Comparison of ENCODE assay signal across 8 mouse cellular contexts in the genomic region with DNA sequence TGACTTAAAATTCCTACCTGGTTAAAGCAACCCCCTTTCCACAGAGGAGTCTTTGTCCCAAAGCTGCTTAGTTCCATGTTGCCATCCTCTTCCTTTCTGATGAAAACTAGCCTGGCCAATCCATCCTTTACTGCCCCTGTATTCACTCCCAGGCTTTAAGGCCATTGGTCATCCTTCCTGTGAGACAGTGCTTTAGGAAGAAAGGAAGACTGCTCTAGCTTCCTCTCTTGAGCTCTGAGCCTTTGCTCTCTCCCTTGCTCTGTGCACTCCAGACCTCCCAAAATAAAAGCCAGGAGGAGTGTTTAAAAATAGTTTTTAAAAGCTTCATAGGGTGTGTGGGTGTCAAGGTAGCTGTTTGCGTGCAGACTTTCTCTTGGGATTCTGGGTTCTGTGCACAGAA. TPM values are rescaled to one million over a fixed set of nuclear protein-coding genes. Genes with fewer than 3 reads are reported as not detected.
A peak's percentile ranks its signal among the peaks of the same experiment; 100 is the strongest.
DNase-seq lines count a peak whose midpoint lies in the region; ATAC-seq and TF ChIP-seq lines count a peak whose summit lies in the region.

No protein-coding gene starts in this region.

- peak overlapping the region; percentile 82 for H3K4me2 ChIP-seq in heart, embryonic 14.5 days (ENCODE audit: low read length)
- peak overlapping the region; percentile 63 for H3K4me2 ChIP-seq in hindbrain, embryonic 13.5 days
- H3K4me2 ChIP-seq in midbrain, embryonic 11.5 days, result peak overlapping the region; percentile 47

- no peaks in the 10 kb centered on the region for H3K9me3 ChIP-seq in heart, embryonic 14.5 days (ENCODE audit: control insufficient read depth, low read length)
- no peaks in the 10 kb centered on the region for H3K9me3 ChIP-seq in hindbrain, embryonic 13.5 days
- no peaks in the 10 kb centered on the region for H3K9me3 ChIP-seq in midbrain, embryonic 11.5 days (ENCODE audit: control insufficient read depth, low read length)

- H3K27ac ChIP-seq in heart, embryonic 14.5 days (replicated peaks in 1 of 2; ENCODE audit: control insufficient read depth in 1 of 2, insufficient read depth in 1 of 2, low read depth in 2 of 2, low read length in 2 of 2), result peak overlapping the region; percentile 97 to 98
- peak overlapping the region; percentile 45 for H3K27ac ChIP-seq in cortical plate, adult 2 months (ENCODE audit: insufficient read depth, low read length)
- H3K27ac ChIP-seq in hindbrain, embryonic 13.5 days, result peak overlapping the region; percentile 96
- H3K27ac ChIP-seq in midbrain, embryonic 11.5 days (ENCODE audit: low read depth, low read length), result peak overlapping the region; percentile 97

- H3K4me3 ChIP-seq in heart, embryonic 14.5 days (ENCODE audit: control insufficient read depth in 1 of 2, insufficient read depth in 1 of 2, low read depth in 1 of 2, low read length in 2 of 2), result peak overlapping the region in 1 of 2 experiments; percentile 47; a peak in 3 of 4 replicates
- peak overlapping the region; percentile 34; the same call in 1 of the 2 replicates for H3K4me3 ChIP-seq in cortical plate, adult 2 months (ENCODE audit: insufficient read depth, low read length)
- H3K4me3 ChIP-seq in hindbrain, embryonic 13.5 days, result peak overlapping the region; percentile 43
- H3K4me3 ChIP-seq in midbrain, embryonic 11.5 days (ENCODE audit: low read depth, low read length), result peak overlapping the region; percentile 25

- H3K4me1 ChIP-seq in heart, embryonic 14.5 days (ENCODE audit: control insufficient read depth in 2 of 2, insufficient read depth in 2 of 2, low read length in 2 of 2), result peaks cover 21 to 45% of the 10 kb centered on the region in 2 experiments
- peaks cover 5% of the 10 kb centered on the region; the same call in 1 of the 2 replicates for H3K4me1 ChIP-seq in cortical plate, adult 2 months (ENCODE audit: control insufficient read depth, insufficient read depth, low read length)
- peaks cover 37% of the 10 kb centered on the region for H3K4me1 ChIP-seq in hindbrain, embryonic 13.5 days (replicated peaks)
- H3K4me1 ChIP-seq in midbrain, embryonic 11.5 days (ENCODE audit: control insufficient read depth, insufficient read depth, low read length), result peaks cover 42% of the 10 kb centered on the region

- H3K36me3 ChIP-seq in heart, embryonic 14.5 days (ENCODE audit: control insufficient read depth, insufficient read depth, low read length), result no peaks in the 10 kb centered on the region
- H3K36me3 ChIP-seq in hindbrain, embryonic 13.5 days, result no peaks in the 10 kb centered on the region
- H3K36me3 ChIP-seq in midbrain, embryonic 11.5 days (ENCODE audit: control insufficient read depth, insufficient read depth, low read length), result no peaks in the 10 kb centered on the region

- WGBS in heart, embryonic 14.5 days, result 7% methylated on average over 1 of the region's 1 CpGs
- 3% methylated on average over 1 of the region's 1 CpGs for WGBS in hindbrain, embryonic 13.5 days
- 9% methylated on average over 1 of the region's 1 CpGs for WGBS in midbrain, embryonic 11.5 days

- TF ChIP-seq CTCF in cortical plate, adult 2 months (IDR thresholded peaks at IDR 0.05; ENCODE audit: extremely low read depth, insufficient read depth, low read length), result no peak

- ATAC-seq in heart, embryonic 14.5 days (ENCODE audit: insufficient number of reproducible peaks, insufficient read depth, low FRiP score, low read depth), result peak; percentile 21; the same call in 1 of the 2 replicates
- ATAC-seq in hindbrain, embryonic 13.5 days (ENCODE audit: low FRiP score), result peak; percentile 1; the same call in 1 of the 2 replicates
- ATAC-seq in midbrain, embryonic 11.5 days (ENCODE audit: low FRiP score), result peak; percentile 12; the same call in 1 of the 2 replicates
- ATAC-seq in megakaryocyte progenitor cell, adult 5-6 weeks (replicated peaks; ENCODE audit: poor library complexity), result no peak

- no peak for DNase-seq in heart, adult 18-20 months
- DNase-seq in midbrain, embryonic 11.5 days (ENCODE audit: low spot score, missing footprints), result no peak
- no peak for DNase-seq in right cerebral cortex, postnatal 14 days
- DNase-seq in left cerebral cortex, adult 9 months (ENCODE audit: low spot score in 2 of 2), result no peak

- TF ChIP-seq POLR2A in cortical plate, adult 2 months (IDR thresholded peaks at IDR 0.05; ENCODE audit: extremely low read depth, insufficient read depth, low read length), result no peak

- H3K9ac ChIP-seq in heart, embryonic 14.5 days (ENCODE audit: low read length), result peak overlapping the region; percentile 87
- H3K9ac ChIP-seq in hindbrain, embryonic 13.5 days, result peak overlapping the region; percentile 75
- H3K9ac ChIP-seq in midbrain, embryonic 11.5 days (ENCODE audit: low read length), result peak overlapping the region; percentile 74

- no peaks in the 10 kb centered on the region for H3K27me3 ChIP-seq in heart, embryonic 14.5 days (ENCODE audit: control insufficient read depth, insufficient read depth, low read length)
- no peaks in the 10 kb centered on the region for H3K27me3 ChIP-seq in hindbrain, embryonic 13.5 days
- H3K27me3 ChIP-seq in midbrain, embryonic 11.5 days (ENCODE audit: control insufficient read depth, insufficient read depth, low read length), result no peaks in the 10 kb centered on the region

RNA-seq across cellular contexts. Expression of gene Qk, which starts 14.8 kb away (rescaled TPM):
- 71.8 and 76.2 TPM in 2 replicates for polyA plus RNA-seq in heart, embryonic 14.5 days (2014; fragmentation: Nextera tagmentation; extraction: Ambion mirVana)
- 100 to 1,000 TPM; 490 to 493 TPM for total RNA-seq in heart, adult 18-20 months (2021)
- 263 and 285 TPM in 2 replicates for polyA plus RNA-seq in cortical plate, adult 2 months (2012; rRNA removed)
- 47.6 and 52.5 TPM in 2 replicates for polyA plus RNA-seq in hindbrain, embryonic 13.5 days (2015; fragmentation: Nextera tagmentation; extraction: Ambion mirVana)
- polyA plus RNA-seq in midbrain, embryonic 11.5 days (2014; fragmentation: Nextera tagmentation; extraction: Ambion mirVana), result 63.2 and 73.7 TPM in 2 replicates
- total RNA-seq in megakaryocyte progenitor cell, adult 5-6 weeks (2015), result 157 and 168 TPM in 2 replicates
- total RNA-seq in megakaryocyte progenitor cell, adult 5-6 weeks (2017), result 53.9 and 58.1 TPM in 2 replicates

Comparison
In these comparisons a context has a peak if more than half of its experiments do, and no peak if none do; other contexts are left out.
1. H3K27ac ChIP-seq: peak in every context shown above with its lines; median percentile 98 in heart, embryonic 14.5 days; 97 in midbrain, embryonic 11.5 days; 96 in hindbrain, embryonic 13.5 days; 45 in cortical plate, adult 2 months.